Mouse (Mus musculus) spleen, postnatal 10 days (tissue): ENCODE measurements around the gene Mab21l3.

Source experiments
- DNase-seq, 2 experiments: peaks; one replicate each; pipeline ENCODE4 v3.0.0; 2021 to 2022; ENCODE audit warnings: low spot score in 2 of 2

Gene Mab21l3

GRCm38 (mm10) chr3:101804331-101804730 is 44.4 kb downstream of the Mab21l3 start:
- no peak for DNase-seq

- DNase-seq: no peak
Observed at GRCm38 (mm10) chr3:101803764-101804163, 45.0 kb downstream of the Mab21l3 start.

GRCm38 (mm10) chr3:101802746-101803145 is 46.0 kb downstream of the Mab21l3 start:
- no peak for DNase-seq

GRCm38 (mm10) chr3:101800596-101801018 is 48.2 kb downstream of the Mab21l3 start:
- DNase-seq: no peak

- DNase-seq: no peak
Observed at GRCm38 (mm10) chr3:101799852-101800595, 48.7 kb downstream of the Mab21l3 start.

- no peak for DNase-seq
Observed at GRCm38 (mm10) chr3:101797830-101798709, 50.7 kb downstream of the Mab21l3 start.

- no peak for DNase-seq
Observed at GRCm38 (mm10) chr3:101796212-101796611, 52.5 kb downstream of the Mab21l3 start.

GRCm38 (mm10) chr3:101795387-101796039 is 53.2 kb downstream of the Mab21l3 start:
- DNase-seq: no peak

- no peak for DNase-seq
Observed at GRCm38 (mm10) chr3:101794666-101795065, 54.1 kb downstream of the Mab21l3 start.

- DNase-seq: no peak
Observed at GRCm38 (mm10) chr3:101794026-101794425, 54.7 kb downstream of the Mab21l3 start.

- no peak for DNase-seq
Observed at GRCm38 (mm10) chr3:101792191-101792590, 56.6 kb downstream of the Mab21l3 start.

GRCm38 (mm10) chr3:101784768-101785424 is 63.9 kb downstream of the Mab21l3 start:
- no peak for DNase-seq

- no peak for DNase-seq
Observed at GRCm38 (mm10) chr3:101783793-101784192, 65.0 kb downstream of the Mab21l3 start.

- no peak for DNase-seq
Observed at GRCm38 (mm10) chr3:101780874-101781483, 67.8 kb downstream of the Mab21l3 start.

- DNase-seq: no peak
Observed at GRCm38 (mm10) chr3:101778896-101779665, 69.7 kb downstream of the Mab21l3 start.

GRCm38 (mm10) chr3:101775732-101776131 is 73.0 kb downstream of the Mab21l3 start:
- no peak for DNase-seq

GRCm38 (mm10) chr3:101770540-101770939 is 78.2 kb downstream of the Mab21l3 start:
- no peak for DNase-seq

GRCm38 (mm10) chr3:101763566-101763965 is 85.2 kb downstream of the Mab21l3 start:
- no peak for DNase-seq
